Mouse (Mus musculus) embryo, embryonic 9.5 days (tissue): Measurements from ENCODE around the gene Tmtc2.

ENCODE experiments used
- DNase-seq: peaks from one replicate; pipeline ENCODE4 v3.0.0-alpha.2; 2017; ENCODE audit errors: extremely low spot score

The Tmtc2 gene

GRCm38 (mm10) chr10:105168443-105169102 is 405.7 kb downstream of the Tmtc2 start:
- no peak for DNase-seq

DNA sequence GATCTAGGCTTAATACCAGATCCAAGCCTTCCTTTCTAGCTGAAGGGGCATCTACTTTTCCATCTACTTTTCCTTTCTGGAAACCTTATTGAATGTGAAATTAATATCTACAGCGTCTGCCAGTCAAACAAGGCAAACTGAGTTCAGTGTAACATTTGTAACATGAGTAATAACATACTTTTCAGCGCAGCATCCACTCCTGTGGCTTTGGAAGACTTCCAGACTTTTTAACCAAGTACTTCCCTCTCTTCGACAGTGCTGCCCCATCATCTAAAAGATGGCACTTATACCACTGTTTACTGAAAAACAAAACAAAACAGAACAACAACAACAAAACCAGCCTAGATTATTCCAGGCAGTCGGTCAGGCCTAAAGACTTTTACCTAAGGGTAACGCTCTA is 409.0 kb downstream of the Tmtc2 start:
- no peak for DNase-seq

DNA sequence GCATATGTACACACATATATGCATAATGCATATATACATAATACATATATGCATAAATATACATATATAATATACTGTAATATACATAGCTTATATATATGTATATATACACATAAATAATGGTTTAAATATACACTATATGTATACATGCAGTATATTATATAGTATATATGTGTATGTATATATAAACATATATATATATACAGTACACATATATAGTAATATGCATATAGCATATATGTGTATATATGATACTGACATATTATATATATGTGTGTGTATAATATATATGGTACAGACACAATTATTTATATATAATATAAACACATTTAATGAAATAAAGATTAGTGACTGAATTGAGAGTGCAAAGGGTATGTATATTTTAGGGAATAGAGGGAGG is 420.5 kb downstream of the Tmtc2 start:
- no peak for DNase-seq

DNA sequence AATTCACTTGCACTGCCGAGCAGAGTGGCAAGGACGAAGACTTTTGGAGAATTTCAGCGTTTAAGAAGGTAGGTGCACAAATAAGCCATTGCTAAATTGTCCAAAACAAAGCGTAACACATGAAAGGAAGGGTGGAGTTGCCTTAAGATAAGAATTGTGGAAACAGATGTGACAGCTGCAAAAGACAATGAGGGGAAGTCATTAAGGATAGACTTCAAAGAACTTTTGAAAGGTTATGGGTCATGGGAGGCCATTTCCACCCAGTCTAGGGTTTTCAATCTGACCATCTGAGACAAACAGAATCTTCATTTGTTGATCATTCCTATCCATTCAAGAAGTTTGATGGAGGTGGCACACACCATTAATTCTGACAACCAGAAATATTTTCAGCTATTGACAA is 429.9 kb downstream of the Tmtc2 start:
- DNase-seq = no peak

DNA sequence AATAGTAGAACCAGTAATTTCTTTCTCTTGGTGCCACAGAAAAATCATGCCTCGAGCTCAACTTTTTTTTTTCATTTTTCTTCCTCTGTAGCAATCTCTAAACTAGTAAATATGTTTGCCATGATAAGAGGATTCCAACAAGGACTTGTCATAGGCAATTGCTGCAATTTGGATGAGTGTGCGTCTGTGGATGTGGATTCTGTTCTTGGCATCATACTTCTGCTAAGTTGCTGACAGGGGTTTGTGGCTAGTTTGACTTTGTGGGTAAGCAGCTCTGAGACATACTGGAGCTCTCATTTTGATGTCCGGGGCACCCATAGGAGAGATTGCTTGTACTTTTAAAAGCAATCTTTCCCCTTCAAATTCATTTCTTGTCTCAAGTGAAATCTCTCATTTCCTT is 432.1 kb downstream of the Tmtc2 start:
- DNase-seq = no peak
